Mouse (Mus musculus) heart, embryonic 15.5 days (tissue): ENCODE results near the gene Tedc1. TPM values are rescaled to one million over a fixed set of nuclear protein-coding genes. Genes with fewer than 3 reads are reported as not detected.

Experiments used
- ATAC-seq: fragments of 200-750 bp; cut with Nextera tagmentation; replicated peaks from 2 replicates; pipeline ENCODE4 v1.8.0; 2017; ENCODE audit warnings: low read depth, moderate TSS enrichment; ENCODE audit not compliant: insufficient number of reproducible peaks, insufficient read depth, low FRiP score
- H3K27ac ChIP-seq: fragments of 300-500 bp; sonication (generic); 2 replicates; pipeline ENCODE4 v1.5.1; 2015; ENCODE audit warnings: mild to moderate bottlenecking, inconsistent platforms
- H3K27me3 ChIP-seq: fragments of 300-500 bp; sonication (generic); 2 replicates; pipeline ENCODE4 v1.6.1; 2015; ENCODE audit warnings: inconsistent platforms
- H3K36me3 ChIP-seq: fragments of 300-500 bp; sonication (generic); 2 replicates; pipeline ENCODE4 v1.6.1; 2015; ENCODE audit warnings: mild to moderate bottlenecking, inconsistent platforms
- H3K4me1 ChIP-seq: fragments of 300-500 bp; sonication (generic); replicated peaks from 2 replicates; pipeline ENCODE4 v1.6.1; 2015; ENCODE audit warnings: inconsistent platforms
- H3K4me2 ChIP-seq: fragments of 300-500 bp; sonication (generic); 2 replicates; pipeline ENCODE4 v1.6.1; 2015; ENCODE audit warnings: inconsistent platforms, mild to moderate bottlenecking, moderate library complexity
- H3K4me3 ChIP-seq: fragments of 300-500 bp; sonication (generic); 2 replicates; pipeline ENCODE4 v1.5.1; 2015; ENCODE audit warnings: mild to moderate bottlenecking, inconsistent platforms
- H3K9ac ChIP-seq: fragments of 300-500 bp; sonication (generic); 2 replicates; pipeline ENCODE4 v1.6.1; 2015; ENCODE audit warnings: mild to moderate bottlenecking, inconsistent platforms
- H3K9me3 ChIP-seq: fragments of 300-500 bp; sonication (generic); replicated peaks from 2 replicates; pipeline ENCODE4 v1.6.1; 2016; ENCODE audit warnings: inconsistent platforms
- WGBS: fragments of 180-500 bp; shearing (Covaris S2); methylation state at CpG from one replicate; pipeline ENCODE4 v1.1.7; 2015; ENCODE audit warnings: mixed read lengths; 5-methylcytosine and 5-hydroxymethylcytosine counted together
- polyA plus RNA-seq: library from polyadenylated mRNA; unstranded; fragments of >200 nt; fragmentation: Nextera tagmentation; extraction: Ambion mirVana; gene quantifications from 2 replicates; pipeline ENCODE4 v1.2.1, GENCODE M21; 2015

Gene Tedc1
- polyA plus RNA-seq, 1 experiment from 2014 or later: 15.4 TPM

DNA sequence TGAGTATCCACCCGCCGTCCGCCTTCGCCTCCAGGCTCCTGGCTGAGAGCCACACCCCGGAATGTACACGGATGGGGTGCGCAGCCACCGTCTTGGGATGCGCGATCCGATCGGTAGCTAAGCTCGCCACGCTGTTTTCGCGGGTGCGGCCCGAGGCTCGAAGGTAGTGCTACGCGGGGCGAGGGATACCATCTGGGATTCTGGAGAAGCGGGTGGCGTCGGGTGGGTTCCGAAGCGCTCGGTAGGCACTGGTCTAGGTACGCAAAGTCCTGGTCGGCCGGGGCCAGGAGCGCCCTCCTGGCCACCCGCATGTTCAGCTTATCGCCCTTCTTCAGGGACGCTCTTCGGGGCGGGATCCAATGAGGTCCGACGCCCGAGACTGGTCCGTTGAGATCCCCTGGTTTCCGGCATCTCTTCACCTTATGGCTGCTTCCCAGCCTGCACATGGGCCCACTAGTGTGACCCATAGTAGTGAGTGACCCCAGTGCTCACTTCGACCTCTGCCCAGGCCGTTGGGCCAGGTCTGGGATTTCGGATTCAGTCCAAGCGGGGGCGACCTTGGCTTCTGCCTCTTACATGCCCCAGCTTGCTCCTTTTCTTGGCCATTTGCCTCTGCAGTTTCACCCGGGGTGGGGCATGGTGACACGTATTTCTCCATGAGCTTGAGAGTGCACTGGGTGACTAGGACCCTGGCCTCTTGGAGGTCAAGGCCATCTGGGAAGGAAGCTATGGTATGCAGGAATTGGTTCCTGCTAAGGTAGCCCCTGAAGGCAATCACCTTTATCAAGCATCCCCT, 15.4 kb upstream of the Tedc1 start:
- ATAC-seq: no peak
- Histone ChIP-seq H3K27ac (peak overlapping the region; percentile 96), H3K36me3 (peaks cover 39% of the 10 kb centered on the region), H3K9me3 (no peaks in the 10 kb centered on the region), H3K4me1 (peaks cover 74% of the 10 kb centered on the region), H3K4me2 (peak overlapping the region; percentile 78), H3K27me3 (no peaks in the 10 kb centered on the region), H3K9ac (peak overlapping the region; percentile 73), H3K4me3 (peak overlapping the region; percentile 67)
- 2% methylated on average over 49 of the region's 49 CpGs for WGBS

DNA sequence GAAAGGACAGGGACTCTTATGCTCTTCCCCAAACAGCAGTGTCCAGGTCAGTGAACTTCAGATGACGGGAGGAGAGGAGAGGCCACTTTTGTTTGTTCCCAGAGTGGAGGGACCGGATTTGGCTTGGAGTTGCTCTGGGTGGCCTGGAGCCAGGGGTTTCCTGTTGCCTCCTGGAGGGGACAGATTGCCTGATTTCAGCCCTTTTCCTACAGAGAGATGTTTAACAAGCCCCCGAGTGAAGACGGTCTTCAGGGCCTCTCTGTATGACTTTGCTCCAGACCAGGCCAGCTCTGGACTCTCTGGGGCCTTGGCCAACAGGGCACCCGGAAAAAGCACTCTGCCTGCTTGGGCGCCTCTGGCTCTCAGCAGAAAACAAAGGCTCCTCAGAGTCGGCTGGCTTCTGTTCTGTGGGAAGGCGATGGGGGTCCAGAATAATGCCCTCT, 14.7 kb upstream of the Tedc1 start:
- no peak for ATAC-seq
- Histone ChIP-seq H3K27me3 (no peaks in the 10 kb centered on the region), H3K4me2 (peak overlapping the region; percentile 78), H3K4me1 (peaks cover 74% of the 10 kb centered on the region), H3K9me3 (no peaks in the 10 kb centered on the region), H3K27ac (peak overlapping the region; percentile 96), H3K9ac (peak overlapping the region; percentile 73), H3K36me3 (peaks cover 35% of the 10 kb centered on the region), H3K4me3 (peak overlapping the region; percentile 67)
- 17% methylated on average over 8 of the region's 8 CpGs for WGBS

DNA sequence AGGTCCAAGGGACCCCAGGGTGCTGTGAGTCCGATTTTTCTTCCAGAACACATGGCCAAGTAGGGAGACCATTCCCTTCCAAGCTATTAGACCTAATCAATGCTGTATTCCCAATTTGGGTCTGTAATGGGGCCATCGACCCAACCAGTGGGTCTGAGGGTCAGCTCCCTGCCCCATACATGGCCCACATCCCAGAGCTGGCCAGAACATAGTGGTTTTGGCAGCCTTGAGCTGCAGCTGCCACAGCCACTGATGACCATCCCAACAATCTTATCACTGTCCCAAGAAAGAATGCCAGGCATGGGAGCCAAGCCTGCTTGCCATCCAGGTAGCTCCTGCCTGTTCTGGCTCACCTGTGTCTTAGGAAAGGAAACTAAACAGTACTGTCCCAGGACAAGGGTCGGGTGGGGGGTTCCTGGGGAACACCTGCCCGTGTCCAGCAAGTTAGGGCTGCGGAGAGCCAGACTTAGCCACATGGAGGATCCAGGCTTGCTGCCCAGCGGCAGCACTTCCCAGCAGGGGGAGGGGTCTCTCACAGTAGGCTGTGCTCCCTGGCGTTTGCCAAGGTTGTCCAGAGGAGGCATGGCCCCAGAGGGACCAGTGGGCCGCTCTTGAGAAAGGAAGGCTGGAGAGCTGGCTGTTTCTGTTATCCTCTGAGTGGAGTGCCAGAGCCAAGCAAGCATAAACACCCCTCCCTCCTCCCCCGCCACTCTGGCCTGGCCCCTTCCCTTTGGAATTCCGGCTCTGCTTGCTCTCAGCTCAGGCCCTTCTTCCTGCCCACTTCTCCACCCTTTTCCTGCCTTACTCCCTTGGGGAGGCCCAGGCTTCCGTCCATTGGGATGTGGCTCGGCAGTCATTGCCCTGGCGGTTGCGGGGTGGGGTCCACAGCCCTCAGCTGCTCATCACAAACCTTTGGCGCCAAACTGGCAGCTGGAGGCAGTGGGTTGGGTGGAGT, 13.9 kb upstream of the Tedc1 start:
- WGBS: 6% methylated on average over 15 of the region's 15 CpGs
- H3K9ac ChIP-seq: peak overlapping the region; percentile 73
- H3K36me3 ChIP-seq: peaks cover 27% of the 10 kb centered on the region
- H3K27me3 ChIP-seq: no peaks in the 10 kb centered on the region
- H3K4me2 ChIP-seq: peak overlapping the region; percentile 78
- no peaks in the 10 kb centered on the region for H3K9me3 ChIP-seq
- H3K4me3 ChIP-seq: peak overlapping the region; percentile 67
- ATAC-seq: peak; percentile 58
- H3K4me1 ChIP-seq: peaks cover 74% of the 10 kb centered on the region
- H3K27ac ChIP-seq: peak overlapping the region; percentile 96

DNA sequence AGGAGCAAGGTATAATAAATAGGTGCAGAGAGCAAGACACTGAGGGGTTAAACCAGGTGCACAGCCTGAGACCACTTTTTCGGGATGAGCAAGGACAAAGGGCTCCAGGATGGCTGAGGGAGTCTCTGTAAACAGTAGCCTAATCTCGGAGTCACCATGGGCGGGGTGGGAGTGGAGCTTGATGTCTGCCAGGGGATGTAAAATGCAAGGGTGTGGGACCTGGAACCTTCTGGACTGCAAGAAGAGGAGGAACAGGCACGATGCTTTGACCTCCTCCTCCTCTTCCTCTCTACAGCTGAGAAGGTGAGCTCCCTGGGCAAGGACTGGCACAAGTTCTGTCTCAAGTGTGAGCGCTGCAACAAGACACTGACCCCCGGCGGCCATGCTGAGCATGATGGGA, 13.1 kb upstream of the Tedc1 start:
- peaks cover 76% of the 10 kb centered on the region for H3K4me1 ChIP-seq
- H3K27me3 ChIP-seq: no peaks in the 10 kb centered on the region
- H3K4me2 ChIP-seq: peak overlapping the region; percentile 78
- H3K4me3 ChIP-seq: peak overlapping the region; percentile 67
- no peak for ATAC-seq
- 35% methylated on average over 7 of the region's 7 CpGs for WGBS
- H3K9me3 ChIP-seq: no peaks in the 10 kb centered on the region
- H3K36me3 ChIP-seq: peaks cover 26% of the 10 kb centered on the region
- H3K27ac ChIP-seq: peak overlapping the region; percentile 96
- peak overlapping the region; percentile 73 for H3K9ac ChIP-seq

DNA sequence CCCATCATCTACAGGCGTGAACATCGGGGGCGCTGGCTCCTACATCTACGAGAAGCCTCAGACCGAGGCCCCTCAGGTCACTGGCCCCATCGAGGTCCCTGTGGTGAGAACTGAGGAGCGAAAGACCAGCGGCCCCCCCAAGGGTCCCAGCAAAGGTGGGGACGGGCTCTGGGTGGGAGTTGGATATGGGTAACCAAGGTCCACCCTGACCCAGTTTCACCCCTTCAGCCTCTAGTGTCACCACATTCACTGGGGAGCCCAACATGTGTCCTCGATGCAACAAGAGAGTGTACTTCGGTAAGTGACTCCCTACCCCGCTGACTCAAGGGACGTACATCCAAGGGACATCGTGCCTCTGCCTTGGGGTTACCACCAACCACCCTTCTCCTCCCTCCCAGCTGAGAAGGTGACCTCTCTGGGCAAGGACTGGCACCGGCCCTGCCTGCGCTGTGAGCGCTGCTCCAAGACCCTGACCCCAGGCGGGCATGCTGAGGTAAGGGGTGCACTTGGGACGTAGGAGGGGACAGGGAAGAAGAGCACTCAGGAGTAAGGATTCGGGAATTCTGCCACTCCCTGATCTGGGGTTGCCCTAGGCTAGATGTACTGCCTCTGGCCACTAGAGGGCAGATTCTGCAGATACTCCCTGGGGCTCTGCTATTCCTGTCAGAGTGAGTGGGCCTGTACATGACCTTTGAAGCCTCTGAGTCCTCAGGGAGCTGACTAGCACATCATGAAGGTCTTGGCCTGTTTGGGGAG, 12.0 kb upstream of the Tedc1 start:
- Histone ChIP-seq H3K27ac (peak overlapping the region; percentile 96), H3K9ac (peak overlapping the region; percentile 73), H3K27me3 (no peaks in the 10 kb centered on the region), H3K9me3 (no peaks in the 10 kb centered on the region), H3K4me1 (peaks cover 76% of the 10 kb centered on the region), H3K4me2 (peak overlapping the region; percentile 78), H3K4me3 (peak overlapping the region; percentile 67), H3K36me3 (peaks cover 26% of the 10 kb centered on the region)
- 68% methylated on average over 20 of the region's 20 CpGs for WGBS
- no peak for ATAC-seq

DNA sequence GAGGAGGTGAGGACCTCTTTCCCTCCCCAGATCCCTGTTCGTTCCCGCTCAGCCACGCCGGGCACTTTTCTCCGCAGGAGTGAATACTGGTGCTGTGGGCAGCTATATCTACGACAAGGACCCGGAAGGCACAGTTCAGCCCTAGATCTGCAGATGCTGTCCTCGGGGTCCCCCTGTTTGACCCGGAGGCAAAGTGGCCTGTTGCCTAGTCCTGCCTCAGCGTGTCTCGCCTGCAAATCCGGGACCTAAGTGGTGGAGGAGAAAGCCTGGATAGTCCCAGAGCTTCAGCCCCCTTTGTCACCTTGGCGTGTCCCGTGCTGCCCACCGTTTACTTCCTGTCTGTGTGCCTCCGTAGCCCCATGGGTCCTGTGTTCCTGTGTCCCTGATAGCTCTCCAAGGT, 11.3 kb upstream of the Tedc1 start:
- peak overlapping the region; percentile 96 for H3K27ac ChIP-seq
- no peak for ATAC-seq
- H3K36me3 ChIP-seq: peaks cover 26% of the 10 kb centered on the region
- peak overlapping the region; percentile 73 for H3K9ac ChIP-seq
- H3K4me1 ChIP-seq: peaks cover 74% of the 10 kb centered on the region
- H3K4me3 ChIP-seq: peak overlapping the region; percentile 67
- H3K27me3 ChIP-seq: no peaks in the 10 kb centered on the region
- 87% methylated on average over 16 of the region's 16 CpGs for WGBS
- peak overlapping the region; percentile 78 for H3K4me2 ChIP-seq
- H3K9me3 ChIP-seq: no peaks in the 10 kb centered on the region

DNA sequence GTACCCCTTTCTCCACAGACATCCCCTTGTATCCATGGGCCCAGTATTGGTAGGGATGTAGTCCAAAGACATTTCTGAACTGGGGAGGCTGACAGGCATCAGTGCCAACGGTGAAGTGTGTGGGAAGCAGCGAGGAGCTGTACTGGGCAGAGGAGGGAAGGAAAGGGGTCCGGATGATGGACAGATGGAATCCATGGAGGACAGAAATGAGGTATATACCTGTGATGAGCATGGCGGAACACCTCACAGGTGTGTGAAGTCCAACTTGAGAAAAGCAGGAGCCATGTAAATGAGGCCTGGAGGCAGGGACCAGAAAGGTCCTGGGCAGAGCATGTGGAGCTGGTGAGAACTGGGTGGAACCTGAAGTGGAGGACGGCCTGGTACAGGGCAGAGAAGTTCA, 10.6 kb upstream of the Tedc1 start:
- peaks cover 79% of the 10 kb centered on the region for H3K4me1 ChIP-seq
- no peak overlapping the region for H3K4me3 ChIP-seq
- no peaks in the 10 kb centered on the region for H3K27me3 ChIP-seq
- no peaks in the 10 kb centered on the region for H3K9me3 ChIP-seq
- peaks cover 26% of the 10 kb centered on the region for H3K36me3 ChIP-seq
- 81% methylated on average over 5 of the region's 5 CpGs for WGBS
- ATAC-seq: no peak
- H3K9ac ChIP-seq: no peak overlapping the region
- peak overlapping the region; percentile 96; the same call in 1 of the 2 replicates for H3K27ac ChIP-seq
- H3K4me2 ChIP-seq: peak overlapping the region; percentile 55; the same call in 1 of the 2 replicates

DNA sequence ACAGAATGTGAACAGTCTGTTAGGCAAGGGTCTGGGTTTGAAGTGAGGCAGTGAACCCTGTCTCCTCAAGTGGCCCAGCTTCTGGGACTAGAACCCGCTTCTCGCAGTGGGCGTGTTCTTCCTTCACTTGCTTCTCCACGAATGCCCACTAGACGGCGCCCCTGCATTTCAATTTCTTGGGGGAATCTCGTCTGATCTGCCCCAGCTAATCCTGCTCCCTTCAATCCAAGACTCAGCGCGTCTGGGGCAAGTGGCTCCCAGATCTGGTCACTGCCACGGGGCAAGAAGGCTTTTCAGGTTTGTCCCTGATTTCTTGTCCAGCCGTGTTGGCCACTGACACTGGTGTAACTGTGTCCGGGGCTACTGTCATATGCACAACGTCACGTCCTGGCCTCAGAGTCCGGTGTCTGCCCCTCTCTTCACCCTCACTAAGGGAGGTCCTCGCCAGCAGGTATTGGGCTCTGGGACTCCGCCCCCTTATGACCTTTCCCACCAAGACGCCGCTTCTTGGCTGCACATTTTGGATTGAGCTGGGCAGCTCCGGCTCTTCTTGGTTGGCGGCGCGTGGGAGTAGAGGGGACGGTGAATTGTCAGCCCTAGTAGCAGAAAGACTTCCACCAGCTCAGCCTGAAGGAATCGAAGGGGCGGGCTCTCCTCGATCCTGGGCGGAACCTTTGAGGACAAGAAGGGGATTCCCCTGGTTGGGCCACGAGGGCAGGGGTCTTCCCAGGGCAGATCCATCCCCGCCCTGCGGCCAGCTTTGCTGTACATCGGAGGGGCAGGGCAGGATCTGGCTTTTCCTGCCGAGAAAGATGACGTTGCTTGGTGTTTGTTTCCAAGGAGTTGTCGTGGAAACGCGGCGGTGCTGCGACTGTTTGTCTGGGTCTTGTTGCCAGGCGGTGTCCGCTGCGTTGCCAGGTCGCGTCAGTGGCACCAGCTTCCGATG, 9.8 kb upstream of the Tedc1 start, which contains the start of gene Crip1:
TSS of gene Crip1 (plus strand) at position 205 of the 946 bp plus-strand sequence.
- H3K4me2 ChIP-seq: peak within 1 kb of the TSS; percentile 78
- H3K36me3 ChIP-seq: peaks cover 26% of the 10 kb centered on the region
- no peak for ATAC-seq
- H3K9me3 ChIP-seq: no peaks in the 10 kb centered on the region
- H3K4me1 ChIP-seq: peaks cover 87% of the 10 kb centered on the region
- peak within 1 kb of the TSS; percentile 38 for H3K9ac ChIP-seq
- H3K27me3 ChIP-seq: no peaks in the 10 kb centered on the region
- 11% methylated on average over 45 of the region's 45 CpGs for WGBS
- H3K4me3 ChIP-seq: peak within 1 kb of the TSS; percentile 24
- peak within 1 kb of the TSS; percentile 96 for H3K27ac ChIP-seq

DNA sequence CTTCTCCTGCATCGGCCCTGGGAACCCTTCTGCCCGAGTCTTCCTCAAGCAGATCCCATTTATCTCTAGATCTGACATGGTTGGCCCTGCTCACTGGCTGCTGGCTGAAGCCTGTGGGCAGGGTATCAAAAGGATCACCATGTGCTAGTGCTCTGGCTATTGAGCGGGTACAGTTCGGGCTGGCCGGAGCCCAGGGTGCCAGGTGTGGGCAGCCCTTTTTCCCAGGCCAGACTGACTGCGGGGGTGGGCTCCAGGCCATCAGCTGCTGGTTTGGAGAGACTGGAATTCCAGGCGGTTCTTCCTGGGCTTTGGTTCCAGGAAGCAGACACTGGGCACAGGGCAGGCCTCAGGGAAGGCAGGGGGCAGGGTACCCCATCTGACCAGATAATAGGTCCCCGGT, 8.7 kb upstream of the Tedc1 start:
- Histone ChIP-seq H3K9ac (no peak overlapping the region), H3K4me3 (no peak overlapping the region), H3K4me2 (no peak overlapping the region), H3K4me1 (peaks cover 94% of the 10 kb centered on the region), H3K36me3 (peaks cover 26% of the 10 kb centered on the region), H3K27me3 (no peaks in the 10 kb centered on the region), H3K27ac (peak overlapping the region; percentile 96), H3K9me3 (no peaks in the 10 kb centered on the region)
- WGBS: 66% methylated on average over 8 of the region's 8 CpGs
- ATAC-seq: no peak
